Mouse (Mus musculus): ENCODE data around the gene Serpina6. TPM values are rescaled to one million over a fixed set of nuclear protein-coding genes. Genes with fewer than 3 reads are reported as not detected.
"Not testable (repeated sequence)": the region's sequence is repeated elsewhere in the genome, so short reads cannot be mapped to it uniquely, and the experiment has no call there.

Gene Serpina6
- polyA plus RNA-seq, 1 experiment: not detected

GRCm38 (mm10) chr12:103687021-103687420 is 30.0 kb upstream of the Serpina6 start:
- H3K4me3 ChIP-seq (ENCODE audit: extremely low read depth, insufficient read depth, insufficient read length): no peak overlapping the region
- no peaks in the 10 kb centered on the region for H3K4me1 ChIP-seq (ENCODE audit: control insufficient read depth, insufficient read depth, insufficient read length)
- no peaks in the 10 kb centered on the region for H3K36me3 ChIP-seq (ENCODE audit: control insufficient read depth, insufficient read depth, low read length)
- no peaks in the 10 kb centered on the region for H3K27me3 ChIP-seq (ENCODE audit: control insufficient read depth, insufficient read depth, low read length)
- TF ChIP-seq CTCF (IDR thresholded peaks at IDR 0.05; ENCODE audit: extremely low read depth, insufficient read depth, insufficient read length, insufficient replicate concordance) (no peak), POLR2A (IDR thresholded peaks at IDR 0.05; ENCODE audit: low read depth, low read length) (no peak)
- WGBS: 75% methylated on average over 7 of the region's 7 CpGs
- no peak for DNase-seq (ENCODE audit: low read depth in 1 of 2, low spot score in 2 of 2)
- no peak overlapping the region for H3K27ac ChIP-seq (ENCODE audit: insufficient read depth, low read length)

GRCm38 (mm10) chr12:103686050-103686449 is 29.0 kb upstream of the Serpina6 start:
- H3K4me1 ChIP-seq (ENCODE audit: control insufficient read depth, insufficient read depth, insufficient read length): no peaks in the 10 kb centered on the region

GRCm38 (mm10) chr12:103685386-103685785 is 28.4 kb upstream of the Serpina6 start:
- H3K27ac ChIP-seq (ENCODE audit: insufficient read depth, low read length): no peak overlapping the region
- 54% methylated on average over 3 of the region's 3 CpGs for WGBS
- no peaks in the 10 kb centered on the region for H3K36me3 ChIP-seq (ENCODE audit: control insufficient read depth, insufficient read depth, low read length)
- H3K4me3 ChIP-seq (ENCODE audit: extremely low read depth, insufficient read depth, insufficient read length): no peak overlapping the region
- TF ChIP-seq POLR2A (IDR thresholded peaks at IDR 0.05; ENCODE audit: low read depth, low read length): no peak
- no peak for TF ChIP-seq CTCF (IDR thresholded peaks at IDR 0.05; ENCODE audit: extremely low read depth, insufficient read depth, insufficient read length, insufficient replicate concordance)
- H3K27me3 ChIP-seq (ENCODE audit: control insufficient read depth, insufficient read depth, low read length): no peaks in the 10 kb centered on the region
- H3K4me1 ChIP-seq (ENCODE audit: control insufficient read depth, insufficient read depth, insufficient read length): no peaks in the 10 kb centered on the region
- no peak for DNase-seq (ENCODE audit: low read depth in 1 of 2, low spot score in 2 of 2)

More at GRCm38 (mm10) chr12:103686050-103686449, 29.0 kb upstream of the Serpina6 start:
- no peak for DNase-seq (ENCODE audit: low read depth in 1 of 2, low spot score in 2 of 2)
- TF ChIP-seq CTCF (IDR thresholded peaks at IDR 0.05; ENCODE audit: extremely low read depth, insufficient read depth, insufficient read length, insufficient replicate concordance) (no peak), POLR2A (IDR thresholded peaks at IDR 0.05; ENCODE audit: low read depth, low read length) (no peak)
- Histone ChIP-seq H3K27me3 (ENCODE audit: control insufficient read depth, insufficient read depth, low read length) (no peaks in the 10 kb centered on the region), H3K27ac (ENCODE audit: insufficient read depth, low read length) (no peak overlapping the region), H3K4me3 (ENCODE audit: extremely low read depth, insufficient read depth, insufficient read length) (no peak overlapping the region), H3K36me3 (ENCODE audit: control insufficient read depth, insufficient read depth, low read length) (no peaks in the 10 kb centered on the region)
- WGBS: 78% methylated on average over 3 of the region's 3 CpGs

GRCm38 (mm10) chr12:103683775-103684174 is 26.8 kb upstream of the Serpina6 start:
- Histone ChIP-seq H3K4me3 (ENCODE audit: extremely low read depth, insufficient read depth, insufficient read length) (no peak overlapping the region), H3K4me1 (ENCODE audit: control insufficient read depth, insufficient read depth, insufficient read length) (no peaks in the 10 kb centered on the region), H3K27ac (ENCODE audit: insufficient read depth, low read length) (no peak overlapping the region), H3K36me3 (ENCODE audit: control insufficient read depth, insufficient read depth, low read length) (no peaks in the 10 kb centered on the region), H3K27me3 (ENCODE audit: control insufficient read depth, insufficient read depth, low read length) (no peaks in the 10 kb centered on the region)
- 59% methylated on average over 4 of the region's 4 CpGs for WGBS
- TF ChIP-seq CTCF (IDR thresholded peaks at IDR 0.05; ENCODE audit: extremely low read depth, insufficient read depth, insufficient read length, insufficient replicate concordance) (no peak), POLR2A (IDR thresholded peaks at IDR 0.05; ENCODE audit: low read depth, low read length) (no peak)
- DNase-seq (ENCODE audit: low read depth in 1 of 2, low spot score in 2 of 2): no peak

GRCm38 (mm10) chr12:103681739-103682138 is 24.7 kb upstream of the Serpina6 start:
- H3K27ac ChIP-seq (ENCODE audit: insufficient read depth, low read length): no peak overlapping the region
- H3K4me3 ChIP-seq (ENCODE audit: extremely low read depth, insufficient read depth, insufficient read length): no peak overlapping the region
- H3K4me1 ChIP-seq (ENCODE audit: control insufficient read depth, insufficient read depth, insufficient read length): no peaks in the 10 kb centered on the region
- no peaks in the 10 kb centered on the region for H3K27me3 ChIP-seq (ENCODE audit: control insufficient read depth, insufficient read depth, low read length)
- TF ChIP-seq POLR2A (IDR thresholded peaks at IDR 0.05; ENCODE audit: low read depth, low read length) (no peak), CTCF (IDR thresholded peaks at IDR 0.05; ENCODE audit: extremely low read depth, insufficient read depth, insufficient read length, insufficient replicate concordance) (no peak)
- 75% methylated on average over 2 of the region's 2 CpGs for WGBS
- no peaks in the 10 kb centered on the region for H3K36me3 ChIP-seq (ENCODE audit: control insufficient read depth, insufficient read depth, low read length)
- DNase-seq (ENCODE audit: low read depth in 1 of 2, low spot score in 2 of 2): no peak

GRCm38 (mm10) chr12:103681169-103681568 is 24.2 kb upstream of the Serpina6 start:
- TF ChIP-seq POLR2A (IDR thresholded peaks at IDR 0.05; ENCODE audit: low read depth, low read length): no peak
- no peak for TF ChIP-seq CTCF (IDR thresholded peaks at IDR 0.05; ENCODE audit: extremely low read depth, insufficient read depth, insufficient read length, insufficient replicate concordance)
- DNase-seq (ENCODE audit: low read depth in 1 of 2, low spot score in 2 of 2): no peak
- Histone ChIP-seq H3K4me3 (ENCODE audit: extremely low read depth, insufficient read depth, insufficient read length) (no peak overlapping the region), H3K27me3 (ENCODE audit: control insufficient read depth, insufficient read depth, low read length) (no peaks in the 10 kb centered on the region), H3K4me1 (ENCODE audit: control insufficient read depth, insufficient read depth, insufficient read length) (no peaks in the 10 kb centered on the region), H3K27ac (ENCODE audit: insufficient read depth, low read length) (no peak overlapping the region), H3K36me3 (ENCODE audit: control insufficient read depth, insufficient read depth, low read length) (no peaks in the 10 kb centered on the region)
- WGBS: 82% methylated on average over 2 of the region's 2 CpGs

- not testable (repeated sequence) for DNase-seq (ENCODE audit: low read depth in 1 of 2, low spot score in 2 of 2); H3K4me1 ChIP-seq (ENCODE audit: control insufficient read depth, insufficient read depth, insufficient read length); H3K4me3 ChIP-seq (ENCODE audit: extremely low read depth, insufficient read depth, insufficient read length); H3K36me3 ChIP-seq (ENCODE audit: control insufficient read depth, insufficient read depth, low read length); H3K27me3 ChIP-seq (ENCODE audit: control insufficient read depth, insufficient read depth, low read length); H3K27ac ChIP-seq (ENCODE audit: insufficient read depth, low read length)
- 91% methylated on average over 1 of the region's 1 CpGs for WGBS
These were observed 22.8 kb upstream of the Serpina6 start for GRCm38 (mm10) chr12:103679853-103680252.
